Mouse (Mus musculus): ENCODE measurements around the gene Rbks.
A peak's percentile ranks its signal among the peaks of the same experiment; 100 is the strongest.
"Not testable (repeated sequence)": the region's sequence is repeated elsewhere in the genome, so short reads cannot be mapped to it uniquely, and the experiment has no call there.

Gene Rbks

DNA sequence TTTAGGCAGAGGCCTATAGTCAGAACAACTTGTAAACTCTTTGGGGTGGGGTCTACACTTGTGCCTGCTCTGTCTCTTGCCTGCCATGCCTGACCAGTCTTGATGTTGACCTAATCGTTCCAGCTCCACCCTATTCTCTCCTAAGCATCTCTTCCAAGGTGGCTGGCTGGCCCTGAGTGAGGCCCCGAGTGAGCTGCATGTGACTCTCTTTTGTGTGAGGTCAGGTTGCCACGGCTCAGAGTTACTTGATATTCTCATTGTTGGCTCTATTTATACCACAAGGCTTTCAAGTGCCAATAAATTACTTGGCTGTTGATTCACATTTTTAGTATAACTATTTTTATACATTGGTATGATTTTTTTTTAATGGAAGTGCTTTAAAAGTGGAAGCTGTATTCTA lies 70.3 kb downstream of the Rbks start:
- DNase-seq (ENCODE audit: low read depth, low spot score), result no peak

DNA sequence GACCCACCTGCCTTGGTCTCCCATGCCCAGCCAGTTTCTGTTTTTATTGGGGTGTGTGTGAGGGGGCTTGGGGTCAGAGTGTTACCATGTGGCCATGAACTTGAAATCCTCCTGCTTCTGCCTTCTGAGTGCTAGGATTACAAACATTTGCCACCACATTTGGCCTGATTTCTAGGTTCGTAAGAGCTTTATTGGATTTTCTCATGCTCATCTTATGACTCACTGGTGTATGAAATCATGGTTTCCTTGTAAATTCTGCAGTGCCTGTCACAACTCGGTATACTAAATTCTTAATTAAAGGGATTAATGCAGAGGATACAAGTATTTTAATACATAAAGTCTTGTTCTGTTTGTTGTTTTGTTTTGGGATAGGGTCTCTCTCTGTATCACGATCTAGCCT lies 77.1 kb downstream of the Rbks start:
- DNase-seq (ENCODE audit: low read depth, low spot score), result no peak

DNA sequence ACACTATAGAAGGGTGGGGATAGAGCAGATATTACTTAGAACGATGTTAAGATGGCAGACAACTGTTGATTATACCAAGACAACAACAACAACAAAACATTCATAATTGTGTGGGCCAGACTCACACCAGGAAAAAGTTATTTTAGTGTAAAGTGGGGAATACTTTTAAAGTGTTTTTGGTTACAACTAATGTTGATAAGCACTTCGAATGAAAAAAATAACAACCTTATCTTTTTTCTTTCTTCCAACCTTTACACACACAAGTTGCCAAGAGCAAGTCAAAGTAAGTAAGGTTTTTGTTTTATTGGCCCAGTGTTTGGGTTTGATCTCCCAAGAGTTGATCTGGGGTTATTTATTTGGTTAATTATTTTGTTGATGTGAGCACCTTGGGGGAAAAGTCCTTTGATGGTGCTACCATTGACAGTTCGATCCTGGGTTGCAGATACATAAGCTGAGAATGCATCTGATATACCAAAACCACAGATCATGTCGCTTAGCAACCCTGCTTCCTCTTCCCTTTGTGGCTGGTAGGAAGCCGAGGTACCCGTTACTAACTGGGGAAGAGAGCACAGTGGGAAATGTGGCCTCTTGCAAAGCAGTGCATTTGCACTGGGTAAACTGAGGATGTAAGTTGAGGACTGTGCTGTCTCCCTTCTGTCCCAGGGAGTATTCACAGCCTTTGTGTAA lies 82.9 kb downstream of the Rbks start:
- no peak for DNase-seq (ENCODE audit: low read depth, low spot score)

DNA sequence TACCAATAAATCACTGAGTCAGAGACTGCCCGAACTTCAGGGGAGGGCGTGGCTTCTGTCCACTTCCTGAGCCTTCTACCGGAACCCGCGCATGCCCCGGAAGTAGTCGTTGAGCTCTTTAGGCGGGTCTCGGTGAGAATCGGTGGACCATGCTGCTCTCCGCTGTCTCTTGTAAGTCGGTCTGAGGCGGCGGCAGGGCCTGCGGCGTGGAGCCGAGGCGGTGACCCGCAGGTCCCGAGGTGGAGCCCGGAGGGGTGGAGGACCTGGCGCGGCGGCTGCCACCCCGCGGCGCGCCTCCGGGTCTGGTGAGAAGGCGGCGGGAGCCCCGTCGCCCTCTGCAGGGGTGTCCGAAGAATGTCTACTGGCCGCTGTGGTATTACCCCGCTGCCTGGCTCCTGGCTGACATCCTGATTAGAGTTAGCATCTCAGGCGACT lies 83.6 kb downstream of the Rbks start:
- peak; percentile 58 for DNase-seq (ENCODE audit: low read depth, low spot score)

DNA sequence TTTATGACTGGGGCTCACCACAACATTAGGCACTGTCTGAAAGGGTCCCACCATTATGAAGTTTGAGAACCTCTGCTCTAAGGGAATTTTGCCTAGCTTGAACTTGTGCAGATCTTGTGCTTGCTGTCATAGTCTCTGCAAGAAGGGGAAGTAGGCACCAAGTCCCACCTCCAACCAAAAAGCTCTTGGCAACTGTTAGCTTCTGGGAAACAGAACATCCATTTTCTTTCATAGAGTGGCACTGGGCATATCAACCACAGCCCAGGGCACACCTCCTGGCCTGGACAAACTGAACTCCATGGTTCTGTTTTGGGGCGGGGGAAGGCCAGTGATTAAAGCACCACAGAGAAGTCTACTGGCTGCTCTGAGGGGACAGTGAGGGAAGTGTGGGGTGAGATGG lies 86.2 kb downstream of the Rbks start:
- DNase-seq (ENCODE audit: low read depth, low spot score), result no peak

DNA sequence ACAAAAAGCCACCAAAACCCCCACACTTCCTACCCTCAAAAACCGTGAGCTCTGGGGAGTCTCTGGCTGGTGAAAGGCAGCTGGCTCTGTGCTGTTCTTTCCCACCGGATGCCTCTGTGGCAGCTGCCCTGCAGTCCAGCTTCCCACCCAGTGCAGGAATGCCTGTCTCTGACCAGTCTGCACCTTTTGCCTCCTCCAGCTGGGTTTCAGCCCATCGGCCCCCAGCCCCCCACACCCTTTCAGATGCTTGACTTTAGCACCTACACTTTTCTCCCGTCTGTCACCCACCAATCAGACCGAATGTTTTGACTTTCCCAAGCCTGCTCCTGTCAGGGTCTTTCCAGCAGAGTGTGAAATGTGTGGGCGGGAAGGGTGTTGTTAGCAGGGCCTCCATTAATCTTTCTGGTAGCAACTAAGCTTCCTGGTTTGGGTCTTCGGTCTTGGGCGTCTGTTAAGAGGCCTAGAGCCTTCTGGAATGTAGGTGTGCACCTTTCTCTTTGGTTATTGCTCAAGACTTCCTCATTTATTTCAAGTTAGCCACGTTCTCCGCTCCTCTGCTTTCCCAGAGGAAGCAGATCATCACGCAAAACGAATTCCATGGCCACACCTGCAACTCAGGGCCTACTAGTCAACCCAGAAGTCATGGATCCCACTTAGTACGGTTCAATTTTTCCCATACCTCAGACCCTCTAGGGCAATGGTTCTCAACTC lies 86.9 kb downstream of the Rbks start:
- no peak for DNase-seq (ENCODE audit: low read depth, low spot score)

DNA sequence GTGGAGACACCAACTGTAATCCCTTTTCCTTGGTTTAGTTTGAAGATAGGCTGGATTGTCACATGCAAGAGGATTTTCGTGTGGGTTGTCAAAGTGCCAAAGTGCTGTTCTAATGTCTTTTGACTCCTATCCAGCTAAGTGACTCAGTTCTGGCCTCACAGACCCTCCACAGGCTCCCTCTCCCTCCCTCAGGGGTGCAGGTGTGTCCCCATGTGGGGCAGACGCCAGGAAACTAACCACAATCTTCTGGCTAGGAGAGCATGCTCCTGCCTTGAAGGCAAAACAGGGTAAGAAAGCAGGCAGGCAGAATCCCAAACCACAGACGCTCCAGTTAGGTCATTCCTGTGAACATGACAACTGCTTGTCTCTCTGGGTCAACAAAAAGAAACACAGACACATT lies 91.3 kb downstream of the Rbks start:
- no peak for DNase-seq (ENCODE audit: low read depth, low spot score)

DNA sequence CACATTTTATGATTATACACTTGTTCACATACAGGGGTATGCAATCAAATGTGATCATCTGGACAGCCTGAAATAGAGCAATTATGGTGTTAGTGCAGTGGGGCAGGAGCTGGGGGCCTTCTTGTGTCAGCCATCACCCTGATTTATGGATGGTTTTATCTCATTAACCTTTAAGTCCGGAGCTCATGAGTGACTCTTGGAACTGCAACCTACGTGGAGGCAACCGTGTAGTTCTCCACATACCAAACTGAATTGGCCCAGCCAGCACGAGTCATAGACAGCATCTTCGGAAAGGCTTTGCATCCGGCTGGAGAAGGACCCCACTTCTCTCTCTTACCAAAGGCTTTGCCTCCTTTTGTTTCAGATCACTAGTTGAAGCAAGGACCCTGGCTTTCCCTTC lies 93.7 kb downstream of the Rbks start:
- DNase-seq (ENCODE audit: low read depth, low spot score), result no peak

DNA sequence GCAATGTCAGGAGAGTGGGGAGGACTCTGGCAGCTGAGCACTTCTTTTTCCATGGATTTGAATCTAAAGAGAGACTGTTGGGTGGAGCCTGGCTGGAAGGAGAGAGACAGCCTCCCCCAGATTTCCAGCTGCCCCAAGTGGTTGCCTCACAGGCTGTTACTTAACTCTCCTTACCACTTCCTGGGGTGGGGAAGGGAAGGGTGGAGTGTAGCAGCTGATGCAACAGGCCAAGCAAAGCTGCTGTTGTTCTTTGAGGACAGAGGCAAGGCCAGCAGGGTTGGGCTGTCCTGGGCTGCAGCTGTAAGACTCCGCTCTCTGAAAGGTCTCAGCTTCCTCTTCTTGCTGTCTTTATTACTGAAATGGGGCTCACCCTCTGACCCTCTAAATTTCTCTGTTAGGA lies 95.0 kb downstream of the Rbks start:
- no peak for DNase-seq (ENCODE audit: low read depth, low spot score)

DNA sequence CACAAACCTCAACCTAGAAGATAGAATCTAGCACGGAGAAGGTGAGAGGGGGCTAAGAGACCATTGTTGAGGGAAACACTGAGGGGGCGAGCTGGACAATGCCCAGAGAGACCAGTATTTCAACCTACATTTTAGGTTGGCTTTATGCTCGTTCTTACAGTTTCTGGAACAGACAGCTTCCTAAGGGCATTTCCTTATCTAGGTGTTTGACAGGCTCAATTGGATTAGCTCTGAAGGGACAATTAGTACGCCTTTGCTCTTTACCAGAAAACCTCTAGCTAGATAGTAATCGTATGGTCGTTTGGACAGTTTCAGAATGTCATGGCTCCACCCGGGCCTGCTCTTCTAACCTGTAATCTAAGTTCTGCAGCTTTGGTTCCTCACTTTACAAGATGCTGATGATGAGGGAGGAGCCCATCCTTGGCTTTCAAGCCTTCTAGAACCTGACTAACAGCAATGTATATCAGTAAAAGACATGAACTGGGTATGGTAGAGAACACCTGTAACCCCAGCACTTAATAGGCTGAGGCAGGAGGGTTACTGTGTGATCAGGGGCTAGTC lies 96.2 kb downstream of the Rbks start:
- DNase-seq (ENCODE audit: low read depth, low spot score), result no peak

DNA sequence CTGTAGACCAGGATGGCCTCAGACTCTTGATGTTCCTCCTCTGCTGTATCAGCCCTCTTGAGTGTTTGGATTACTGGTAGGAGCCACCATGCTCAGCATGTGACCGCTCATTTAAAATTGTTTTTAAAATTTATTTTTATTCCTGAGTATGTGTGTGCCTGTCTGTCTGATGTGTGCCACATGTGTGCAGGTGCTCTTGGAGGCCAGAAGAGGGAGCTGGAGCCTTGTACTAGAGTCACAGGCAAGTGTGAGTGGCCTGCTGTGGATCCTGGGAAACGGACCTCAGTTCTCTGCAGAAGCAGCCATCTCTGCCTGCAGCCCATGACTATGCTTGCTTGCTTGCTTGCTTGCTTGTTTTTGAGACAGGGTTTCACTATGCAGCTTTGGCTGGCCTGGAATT lies 98.3 kb downstream of the Rbks start:
- no peak for DNase-seq (ENCODE audit: low read depth, low spot score)

DNA sequence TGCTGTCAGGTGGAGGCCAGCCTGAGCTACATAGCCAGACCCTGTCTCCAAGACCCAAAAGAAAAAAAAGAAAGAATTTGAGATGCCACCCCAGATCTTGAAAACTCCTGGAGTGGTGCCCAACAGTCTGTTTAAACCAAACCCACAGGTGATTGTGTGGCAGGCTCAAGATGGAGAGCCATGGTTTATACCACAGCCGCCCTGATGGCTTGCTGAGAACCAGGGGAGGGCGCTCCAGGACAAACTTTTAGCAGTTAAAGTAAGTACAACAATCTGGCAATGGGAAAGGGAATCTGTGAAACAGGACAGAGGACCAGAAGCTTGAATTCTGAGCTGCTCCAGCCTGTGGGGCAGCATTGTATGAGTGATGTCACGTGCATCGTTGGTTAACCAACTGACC lies 98.8 kb downstream of the Rbks start:
- no peak for DNase-seq (ENCODE audit: low read depth, low spot score)

DNA sequence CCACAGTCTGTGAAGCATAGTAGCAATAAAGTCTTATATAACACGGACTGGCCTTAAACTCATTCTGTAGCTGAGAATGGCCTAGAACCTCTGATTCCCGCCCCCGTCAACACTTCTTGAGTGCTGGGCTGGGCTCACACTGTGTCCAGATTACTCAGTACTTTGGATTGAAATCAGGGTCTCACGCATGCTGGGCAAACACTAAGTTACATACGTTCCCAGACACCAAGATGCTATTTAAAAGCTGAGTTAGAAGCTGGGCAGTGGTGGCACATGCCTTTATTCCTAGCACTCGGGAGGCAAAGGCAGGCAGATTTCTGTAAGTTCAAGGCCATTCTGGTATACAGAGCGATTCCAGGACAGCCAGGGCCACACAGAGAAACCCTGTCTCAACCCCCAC lies 99.3 kb downstream of the Rbks start:
- DNase-seq (ENCODE audit: low read depth, low spot score), result no peak

DNA sequence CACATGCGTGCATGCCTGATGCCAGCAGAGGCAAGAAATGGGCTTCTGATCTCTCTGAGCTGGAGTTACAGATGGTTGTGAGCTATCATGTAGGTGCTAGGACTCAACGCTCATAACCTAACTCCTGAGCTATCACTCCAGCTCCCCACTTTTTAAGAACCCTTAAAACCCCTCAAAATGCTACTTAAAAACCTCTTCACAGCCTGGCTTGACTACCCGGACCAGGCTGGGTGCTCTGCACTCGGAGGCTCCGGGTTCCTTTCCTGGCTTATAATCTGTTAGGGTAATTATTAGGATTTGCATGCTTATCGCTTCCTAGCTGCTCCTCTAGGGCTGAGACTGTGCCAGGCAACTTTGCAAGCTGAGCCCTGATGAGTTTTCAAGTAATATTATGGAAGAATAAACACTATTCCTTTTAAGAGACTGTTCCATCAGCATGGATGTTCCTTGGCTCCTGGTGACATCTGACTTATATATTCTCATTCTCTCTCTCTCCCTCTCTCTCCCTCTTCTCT lies 99.9 kb downstream of the Rbks start:
- no peak for DNase-seq (ENCODE audit: low read depth, low spot score)

DNA sequence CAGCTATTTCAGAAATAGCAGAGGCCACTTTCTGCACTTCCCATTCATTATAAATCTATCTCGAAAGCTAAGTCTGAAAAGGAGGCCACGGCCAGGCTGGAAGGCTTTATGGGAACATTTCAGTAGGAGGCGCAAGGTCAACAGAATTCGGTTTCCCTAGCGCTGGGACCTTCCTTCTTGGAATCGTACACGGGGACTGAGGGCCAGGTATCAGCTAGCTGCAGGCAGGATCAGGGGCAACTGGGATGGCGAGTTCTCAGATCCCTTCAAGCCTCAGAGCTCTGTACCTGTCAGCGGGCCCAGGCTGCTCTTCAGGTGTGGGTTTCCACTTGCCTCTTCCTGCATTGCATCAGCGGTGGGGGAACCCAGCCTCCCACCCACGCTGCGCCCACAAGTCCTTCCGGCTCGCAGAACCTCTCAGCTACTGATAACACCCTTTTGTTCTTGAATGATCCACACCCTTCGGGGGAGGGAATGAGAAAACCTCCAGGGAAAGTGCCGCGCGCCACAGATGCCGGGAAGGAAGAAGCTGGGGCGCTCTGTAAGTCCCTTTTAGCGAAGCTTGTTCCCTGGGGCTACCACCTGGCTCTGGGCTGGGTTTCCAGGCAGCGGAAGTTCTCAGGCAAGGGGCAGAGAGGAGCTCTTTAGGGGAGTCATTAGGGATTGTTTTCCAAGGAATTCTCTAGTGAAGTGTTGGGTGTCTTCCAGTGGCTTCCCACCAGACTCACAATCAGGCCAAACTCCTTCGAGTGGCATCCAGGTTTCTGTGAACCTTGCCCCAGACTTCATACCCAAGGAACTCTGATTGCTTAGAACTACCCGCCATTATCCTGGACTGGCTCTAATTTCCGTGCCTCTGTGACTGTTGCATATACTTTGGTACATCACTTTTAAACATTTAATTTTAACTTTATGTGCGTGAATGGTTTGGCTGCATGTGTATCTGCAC lies 100.7 kb downstream of the Rbks start, which contains the start of gene Mrpl33:
Gene Mrpl33 (plus strand): TSS at position 455 of the 949 bp plus-strand sequence.
- DNase-seq (ENCODE audit: low read depth, low spot score), result no peak

DNA sequence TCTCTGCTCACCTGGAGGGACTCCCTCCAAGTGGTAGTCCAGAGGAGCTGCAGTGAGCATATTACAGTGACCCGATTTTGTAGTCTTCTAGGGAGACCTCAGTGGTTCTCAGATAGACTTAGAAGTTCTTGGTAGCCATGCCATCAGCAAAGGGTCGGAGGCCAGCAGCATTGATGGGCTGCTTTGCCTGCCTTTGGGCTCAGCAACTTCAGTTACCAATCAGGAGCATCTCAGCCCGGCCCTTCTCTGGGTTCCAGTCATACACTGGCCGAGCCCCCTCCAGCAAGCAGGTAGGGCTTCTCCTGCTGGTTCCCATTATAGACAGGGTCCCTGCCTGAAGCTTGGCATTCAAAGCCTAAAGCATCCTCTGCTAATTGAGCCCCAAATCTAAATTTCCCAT lies 101.6 kb downstream of the Rbks start:
- DNase-seq (ENCODE audit: low read depth, low spot score), result no peak

DNA sequence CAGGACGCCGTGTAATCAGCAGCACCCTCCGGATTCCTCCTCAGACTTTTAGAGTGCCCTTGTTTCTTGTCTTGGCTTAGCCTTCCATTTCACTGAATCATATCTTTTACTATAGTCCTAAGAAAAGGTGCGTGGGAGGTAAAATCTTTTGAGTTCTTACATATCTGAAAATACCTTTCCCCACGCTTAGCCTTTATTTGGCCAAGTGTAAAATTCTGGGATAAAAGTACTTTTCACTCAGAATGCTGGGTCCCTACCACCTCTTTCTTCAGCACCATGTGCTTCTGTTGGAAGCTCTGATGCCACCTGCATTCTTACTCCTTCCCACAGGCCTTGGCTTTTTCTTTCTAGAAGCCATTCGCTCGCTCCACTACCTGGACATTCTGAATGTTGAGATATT lies 106.3 kb downstream of the Rbks start:
- DNase-seq (ENCODE audit: low read depth, low spot score), result no peak

DNA sequence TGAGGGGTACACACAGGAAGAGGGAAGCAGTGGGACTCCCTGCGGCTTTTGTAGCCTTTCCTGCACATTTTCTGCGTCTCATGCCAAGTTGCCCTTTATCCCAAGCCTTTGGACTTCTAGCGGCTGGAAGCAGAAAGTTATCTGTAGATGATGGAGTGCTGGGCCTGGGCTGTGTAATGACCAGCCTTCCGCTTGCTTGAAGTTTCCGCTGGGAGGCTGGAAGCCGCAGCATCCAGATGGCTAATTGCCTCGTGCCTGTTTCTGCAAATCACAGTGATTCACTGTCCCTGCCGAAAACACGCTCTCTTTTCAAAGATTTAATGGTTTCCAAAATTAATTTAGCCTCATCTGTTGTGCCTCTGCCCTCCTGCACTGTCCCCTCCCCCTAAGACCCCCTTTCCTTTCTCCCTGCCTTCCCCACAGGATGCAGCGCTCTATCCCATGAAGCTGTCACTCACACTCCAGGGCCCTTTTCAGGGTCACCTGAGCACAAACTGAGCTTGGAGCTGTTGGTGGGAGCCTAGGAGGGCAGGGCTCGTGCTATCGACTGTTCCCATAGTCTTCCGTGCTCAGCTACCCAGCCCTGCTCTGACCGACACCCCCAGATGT lies 107.6 kb downstream of the Rbks start:
- no peak for DNase-seq (ENCODE audit: low read depth, low spot score)

DNA sequence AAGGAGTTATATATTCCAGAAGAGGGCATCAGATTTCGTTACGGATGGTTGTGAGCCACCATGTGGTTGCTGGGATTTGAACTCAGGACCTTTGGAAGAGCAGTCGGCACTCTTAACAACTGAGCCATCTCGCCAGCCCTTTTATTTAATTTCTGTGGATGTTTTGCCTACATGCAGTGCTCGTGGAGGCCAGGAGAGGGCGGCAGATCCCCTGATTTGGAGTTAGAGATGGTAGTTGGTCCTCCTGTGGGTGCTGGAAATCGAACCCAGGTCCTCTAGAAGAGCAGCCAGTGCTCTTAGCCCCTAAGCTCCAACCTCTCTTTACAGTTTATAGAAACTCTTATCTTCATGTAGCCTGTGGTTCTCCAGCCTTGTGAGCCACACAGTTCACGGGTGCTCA lies 108.8 kb downstream of the Rbks start:
- DNase-seq (ENCODE audit: low read depth, low spot score), result not testable (repeated sequence)

DNA sequence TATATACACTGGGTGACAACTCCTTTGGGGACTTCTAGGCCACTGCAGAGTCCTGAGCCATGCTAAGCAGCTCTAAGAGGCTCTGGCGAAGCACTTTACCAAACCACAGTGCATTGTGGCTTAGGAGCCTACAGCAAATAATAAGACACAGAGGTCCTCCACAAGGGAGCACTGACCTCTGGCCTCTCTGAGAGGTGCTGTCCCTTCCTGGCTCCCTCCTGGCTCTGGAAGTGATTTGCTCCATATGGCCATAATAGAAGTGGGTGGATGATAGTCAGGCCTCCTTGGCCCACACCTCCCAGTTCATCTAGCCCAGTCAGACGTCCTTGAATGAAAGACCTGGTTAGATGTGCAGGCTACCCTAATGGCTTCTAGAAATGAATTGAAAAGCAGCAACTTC lies 109.4 kb downstream of the Rbks start:
- DNase-seq (ENCODE audit: low read depth, low spot score), result no peak

DNA sequence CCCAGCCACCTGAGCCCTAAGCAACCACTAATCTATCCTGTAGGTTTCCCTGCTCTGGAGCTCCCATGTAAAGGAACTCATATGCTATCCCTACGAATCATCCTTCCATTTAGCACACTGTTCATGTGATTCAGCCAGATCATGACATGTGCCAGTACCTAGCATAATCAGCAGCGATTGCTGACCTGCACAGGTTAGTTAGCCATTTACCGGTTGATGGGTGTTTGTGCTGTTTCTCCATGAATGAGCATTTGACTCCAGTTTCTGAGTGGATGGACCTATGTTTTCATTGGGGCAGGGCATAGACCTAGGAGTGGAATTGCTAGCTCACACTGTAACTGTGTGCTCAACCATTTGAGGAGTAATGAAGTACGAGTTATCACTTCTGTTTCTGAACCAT lies 111.9 kb downstream of the Rbks start:
- DNase-seq (ENCODE audit: low read depth, low spot score), result no peak
